Mouse (Mus musculus) lung, embryonic 15.5 days (tissue): Measurements from ENCODE around the gene Cep112. TPM values are rescaled to one million over a fixed set of nuclear protein-coding genes. Genes with fewer than 3 reads are reported as not detected.

Experiments used
- ATAC-seq: fragments of 200-750 bp; cut with Nextera tagmentation; 2 replicates; pipeline ENCODE4 v1.8.0; 2017; ENCODE audit warnings: moderate number of reproducible peaks, borderline replicate concordance; ENCODE audit not compliant: low FRiP score, low TSS enrichment; ENCODE audit errors: extremely low read depth
- H3K27ac ChIP-seq: fragments of 300-500 bp; sonication (generic); 2 replicates; pipeline ENCODE4 v1.5.1; 2015; ENCODE audit warnings: moderate library complexity, mild to moderate bottlenecking, inconsistent platforms
- H3K27me3 ChIP-seq: fragments of 300-500 bp; sonication (generic); 2 replicates; pipeline ENCODE4 v1.6.1; 2015; ENCODE audit warnings: inconsistent platforms
- H3K36me3 ChIP-seq: fragments of 300-500 bp; sonication (generic); 2 replicates; pipeline ENCODE4 v1.6.1; 2015; ENCODE audit warnings: inconsistent platforms
- H3K4me1 ChIP-seq: fragments of 300-500 bp; sonication (generic); 2 replicates; pipeline ENCODE4 v1.6.1; 2015; ENCODE audit warnings: inconsistent platforms
- H3K4me2 ChIP-seq: fragments of 300-500 bp; sonication (generic); 2 replicates; pipeline ENCODE4 v1.6.1; 2015; ENCODE audit warnings: inconsistent platforms, mild to moderate bottlenecking, moderate library complexity
- H3K4me3 ChIP-seq: fragments of 300-500 bp; sonication (generic); 2 replicates; pipeline ENCODE4 v1.5.1; 2015; ENCODE audit warnings: mild to moderate bottlenecking, inconsistent platforms
- H3K9ac ChIP-seq: fragments of 300-500 bp; sonication (generic); 2 replicates; pipeline ENCODE4 v1.6.1; 2015; ENCODE audit warnings: inconsistent platforms
- H3K9me3 ChIP-seq: fragments of 300-500 bp; sonication (generic); 2 replicates; pipeline ENCODE4 v1.6.1; 2016; ENCODE audit warnings: inconsistent platforms
- WGBS: fragments of 180-500 bp; shearing (Covaris S2); methylation state at CpG from one replicate; pipeline ENCODE4 v1.1.7; 2015; 5-methylcytosine and 5-hydroxymethylcytosine counted together
- polyA plus RNA-seq: library from polyadenylated mRNA; unstranded; fragments of >200 nt; fragmentation: Nextera tagmentation; extraction: Ambion mirVana; gene quantifications from 2 replicates; pipeline ENCODE4 v1.2.1, GENCODE M21; 2015

The Cep112 gene
- polyA plus RNA-seq, 1 experiment from 2014 or later, result 19.4 TPM

DNA sequence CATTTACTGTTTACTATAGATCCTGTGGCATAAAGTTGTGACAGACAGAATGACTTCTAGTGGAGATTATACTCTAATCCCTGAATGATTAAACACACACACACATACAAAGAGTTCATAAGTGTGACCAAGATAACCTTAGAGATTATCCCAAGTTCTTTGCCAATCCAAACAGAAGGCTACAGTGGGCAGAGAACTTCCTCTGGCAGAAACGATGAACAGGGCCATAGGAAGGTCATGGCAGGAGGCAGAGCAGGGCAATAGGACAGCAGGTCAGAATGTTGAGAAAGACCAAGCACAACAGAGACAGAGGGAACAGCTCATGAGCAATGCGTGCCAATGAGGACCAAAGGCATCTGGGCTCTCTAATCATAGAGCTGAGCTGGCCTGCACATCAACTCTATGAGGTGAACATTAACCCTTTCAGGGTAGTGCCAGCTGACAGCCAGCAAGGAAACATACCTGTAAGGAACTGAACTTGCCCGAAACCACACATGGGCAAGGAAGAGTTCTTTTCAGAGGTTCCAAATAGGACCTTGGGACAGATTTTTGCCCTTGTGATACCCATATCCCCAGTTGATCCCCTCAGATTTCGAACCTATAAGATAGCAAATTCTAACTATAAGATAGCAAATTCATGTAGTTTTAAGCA lies 403.5 kb downstream of the Cep112 start:
- no peaks in the 10 kb centered on the region for H3K9me3 ChIP-seq
- no peak for ATAC-seq
- no peaks in the 10 kb centered on the region for H3K4me1 ChIP-seq
- no peak overlapping the region for H3K4me2 ChIP-seq
- H3K36me3 ChIP-seq, result no peaks in the 10 kb centered on the region
- H3K27ac ChIP-seq, result no peak overlapping the region
- WGBS, result 65% methylated on average over 4 of the region's 4 CpGs
- H3K9ac ChIP-seq, result no peak overlapping the region
- H3K4me3 ChIP-seq, result no peak overlapping the region
- H3K27me3 ChIP-seq, result no peaks in the 10 kb centered on the region

DNA sequence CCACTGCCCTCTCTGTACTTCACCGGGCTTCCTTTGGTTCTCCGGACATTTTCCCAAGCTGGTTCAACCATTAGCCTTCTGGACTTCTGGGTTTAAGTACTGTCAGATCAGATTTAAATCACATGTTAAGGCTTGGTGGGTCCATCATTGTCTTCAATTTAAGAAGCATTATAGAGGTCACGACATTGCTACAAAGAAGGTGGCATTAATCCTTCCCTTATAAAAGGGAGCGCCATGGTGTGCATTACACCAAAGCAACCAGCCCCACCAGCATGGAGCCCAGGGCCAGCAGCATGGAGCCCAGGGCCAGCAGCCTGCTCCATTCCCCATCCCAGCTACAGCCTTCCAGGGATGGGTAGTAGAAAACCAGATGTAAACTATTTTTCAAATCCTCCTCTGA lies 411.7 kb downstream of the Cep112 start:
- Histone ChIP-seq H3K9ac (no peak overlapping the region), H3K4me2 (no peak overlapping the region), H3K4me3 (no peak overlapping the region), H3K4me1 (no peaks in the 10 kb centered on the region), H3K27ac (no peak overlapping the region), H3K36me3 (no peaks in the 10 kb centered on the region), H3K9me3 (no peaks in the 10 kb centered on the region), H3K27me3 (no peaks in the 10 kb centered on the region)
- ATAC-seq, result no peak
- WGBS, result 94% methylated on average over 4 of the region's 4 CpGs

DNA sequence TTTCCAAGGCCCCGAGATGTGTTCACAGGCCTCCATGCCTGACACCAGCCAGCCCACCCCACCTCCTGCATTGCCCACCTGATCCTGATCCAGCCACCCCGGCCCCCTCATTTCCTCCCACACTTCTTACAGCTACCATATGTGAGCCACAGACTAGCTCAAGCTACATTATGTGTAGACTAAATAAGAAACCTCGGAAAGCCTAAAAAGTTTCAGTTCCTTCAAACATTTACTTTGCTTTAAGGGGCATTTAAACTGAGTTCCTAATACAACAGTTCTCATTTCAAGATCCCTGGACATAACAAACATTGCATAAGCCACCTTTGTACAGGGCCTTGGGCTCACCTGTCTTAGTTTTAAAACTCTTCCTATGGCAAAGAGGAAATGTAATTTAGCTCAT lies 415.2 kb downstream of the Cep112 start:
- H3K27me3 ChIP-seq, result no peaks in the 10 kb centered on the region
- no peaks in the 10 kb centered on the region for H3K36me3 ChIP-seq
- no peak overlapping the region for H3K9ac ChIP-seq
- no peak for ATAC-seq
- H3K4me2 ChIP-seq, result no peak overlapping the region
- no peak overlapping the region for H3K27ac ChIP-seq
- H3K9me3 ChIP-seq, result no peaks in the 10 kb centered on the region
- no peaks in the 10 kb centered on the region for H3K4me1 ChIP-seq
- 78% methylated on average over 3 of the region's 3 CpGs for WGBS
- no peak overlapping the region for H3K4me3 ChIP-seq

DNA sequence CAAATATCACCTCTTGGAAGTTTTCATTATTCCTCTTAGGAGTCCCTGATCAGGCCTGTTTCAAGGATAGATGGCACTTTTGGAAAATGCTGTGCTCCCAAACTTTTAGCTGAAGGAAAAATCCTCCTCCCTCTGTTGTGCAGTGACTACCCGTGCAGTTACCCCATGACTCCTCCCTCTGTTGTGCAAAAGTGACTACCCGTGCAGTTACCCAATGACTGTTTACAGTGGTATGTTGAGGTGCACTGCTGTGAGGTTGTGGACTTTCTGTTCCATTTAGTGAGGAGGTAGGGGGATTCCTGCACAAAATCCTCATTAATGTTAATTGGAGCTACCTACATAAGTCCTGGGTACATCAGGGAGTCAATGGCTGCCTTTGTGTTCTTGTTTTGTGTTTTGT lies 417.8 kb downstream of the Cep112 start:
- Histone ChIP-seq H3K9me3 (no peaks in the 10 kb centered on the region), H3K4me3 (no peak overlapping the region), H3K27ac (no peak overlapping the region), H3K27me3 (no peaks in the 10 kb centered on the region), H3K4me2 (no peak overlapping the region), H3K4me1 (no peaks in the 10 kb centered on the region), H3K9ac (no peak overlapping the region), H3K36me3 (no peaks in the 10 kb centered on the region)
- ATAC-seq, result no peak
- 44% methylated on average over 2 of the region's 2 CpGs for WGBS

- Histone ChIP-seq H3K27ac (no peak overlapping the region), H3K36me3 (no peaks in the 10 kb centered on the region), H3K4me3 (no peak overlapping the region), H3K27me3 (no peaks in the 10 kb centered on the region), H3K9me3 (no peaks in the 10 kb centered on the region), H3K4me1 (no peaks in the 10 kb centered on the region), H3K9ac (no peak overlapping the region), H3K4me2 (no peak overlapping the region)
- no peak for ATAC-seq
- 37% methylated on average over 2 of the region's 2 CpGs for WGBS
Observed at GRCm38 (mm10) chr11:108845971-108846370, 421.0 kb downstream of the Cep112 start.

DNA sequence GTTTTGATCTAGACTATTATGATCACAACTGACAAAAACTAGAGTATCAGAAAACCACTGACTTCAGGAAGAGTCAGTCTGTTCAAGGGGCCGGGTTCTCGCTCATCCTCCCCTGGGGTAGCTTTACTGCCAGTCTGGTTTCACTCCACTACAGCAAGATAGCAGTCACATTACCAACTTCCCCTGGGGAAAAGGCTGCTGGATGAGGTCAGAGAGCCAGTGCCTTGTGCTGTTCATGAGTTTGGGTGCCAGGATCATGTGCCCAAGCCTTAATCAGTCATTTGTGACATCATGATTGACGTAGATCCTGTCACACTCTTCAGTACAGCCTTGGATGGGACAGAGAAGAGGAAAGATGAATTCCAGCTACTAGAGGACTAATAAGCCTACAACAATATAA lies 421.5 kb downstream of the Cep112 start:
- WGBS, result 86% methylated on average over 3 of the region's 3 CpGs
- ATAC-seq, result no peak

DNA sequence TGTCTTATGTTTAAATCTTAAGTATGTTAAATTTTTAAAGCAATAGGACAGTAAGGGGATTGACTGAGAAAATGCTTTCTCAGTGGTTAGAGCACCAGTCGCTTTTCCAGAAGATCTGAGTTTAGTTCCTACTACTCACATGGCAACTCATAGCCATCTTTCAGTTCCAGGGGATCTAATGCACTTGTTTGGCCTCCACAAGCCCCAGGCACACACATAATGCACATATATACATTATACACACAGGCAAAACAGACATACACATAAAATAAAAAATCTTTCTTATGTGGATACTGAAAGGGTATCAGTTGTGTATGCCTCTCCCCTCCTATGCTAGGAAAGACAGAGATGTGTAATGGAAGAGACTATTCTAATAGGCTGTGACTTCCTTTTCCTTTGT lies 426.8 kb downstream of the Cep112 start:
- 94% methylated on average over 1 of the region's 1 CpGs for WGBS
- no peak for ATAC-seq
- no peak overlapping the region for H3K9ac ChIP-seq

More for the DNA sequence above, 421.5 kb downstream of the Cep112 start:
- Histone ChIP-seq H3K27me3 (no peaks in the 10 kb centered on the region), H3K27ac (no peak overlapping the region), H3K4me1 (no peaks in the 10 kb centered on the region), H3K36me3 (no peaks in the 10 kb centered on the region), H3K4me3 (no peak overlapping the region), H3K9me3 (no peaks in the 10 kb centered on the region), H3K9ac (no peak overlapping the region), H3K4me2 (no peak overlapping the region)

GRCm38 (mm10) chr11:108857254-108857653 lies 432.3 kb downstream of the Cep112 start:
- Histone ChIP-seq H3K4me1 (peaks cover 19% of the 10 kb centered on the region), H3K4me3 (no peak overlapping the region), H3K27me3 (no peaks in the 10 kb centered on the region), H3K9ac (no peak overlapping the region), H3K27ac (peak overlapping the region; percentile 2; the same call in 1 of the 2 replicates), H3K9me3 (no peaks in the 10 kb centered on the region), H3K36me3 (no peaks in the 10 kb centered on the region), H3K4me2 (no peak overlapping the region)
- 26% methylated on average over 6 of the region's 6 CpGs for WGBS
- no peak for ATAC-seq

More for the DNA sequence above, 426.8 kb downstream of the Cep112 start:
- no peak overlapping the region for H3K4me2 ChIP-seq
- H3K27ac ChIP-seq, result no peak overlapping the region
- no peak overlapping the region for H3K4me3 ChIP-seq
- no peaks in the 10 kb centered on the region for H3K9me3 ChIP-seq
- no peaks in the 10 kb centered on the region for H3K36me3 ChIP-seq
- no peaks in the 10 kb centered on the region for H3K27me3 ChIP-seq
- H3K4me1 ChIP-seq, result no peaks in the 10 kb centered on the region

GRCm38 (mm10) chr11:108857678-108858338 lies 432.8 kb downstream of the Cep112 start:
- Histone ChIP-seq H3K4me2 (0 out of 2 replicates have a peak overlapping the region, but pooled peaks have one; percentile 5), H3K27me3 (no peaks in the 10 kb centered on the region), H3K4me1 (peaks cover 19% of the 10 kb centered on the region), H3K27ac (no peak overlapping the region), H3K9me3 (no peaks in the 10 kb centered on the region), H3K36me3 (no peaks in the 10 kb centered on the region), H3K4me3 (no peak overlapping the region), H3K9ac (no peak overlapping the region)
- WGBS, result 13% methylated on average over 7 of the region's 7 CpGs
- peak; percentile 82 for ATAC-seq

- H3K4me2 ChIP-seq, result 0 out of 2 replicates have a peak overlapping the region, but pooled peaks have one; percentile 5
- 47% methylated on average over 3 of the region's 3 CpGs for WGBS
- peak; percentile 59; the same call in 1 of the 2 replicates for ATAC-seq
- peaks cover 19% of the 10 kb centered on the region for H3K4me1 ChIP-seq
- H3K9me3 ChIP-seq, result no peaks in the 10 kb centered on the region
- H3K4me3 ChIP-seq, result no peak overlapping the region
- no peaks in the 10 kb centered on the region for H3K36me3 ChIP-seq
- H3K27ac ChIP-seq, result no peak overlapping the region
- H3K27me3 ChIP-seq, result no peaks in the 10 kb centered on the region
- no peak overlapping the region for H3K9ac ChIP-seq
Observed at GRCm38 (mm10) chr11:108858339-108858804, 433.4 kb downstream of the Cep112 start.

DNA sequence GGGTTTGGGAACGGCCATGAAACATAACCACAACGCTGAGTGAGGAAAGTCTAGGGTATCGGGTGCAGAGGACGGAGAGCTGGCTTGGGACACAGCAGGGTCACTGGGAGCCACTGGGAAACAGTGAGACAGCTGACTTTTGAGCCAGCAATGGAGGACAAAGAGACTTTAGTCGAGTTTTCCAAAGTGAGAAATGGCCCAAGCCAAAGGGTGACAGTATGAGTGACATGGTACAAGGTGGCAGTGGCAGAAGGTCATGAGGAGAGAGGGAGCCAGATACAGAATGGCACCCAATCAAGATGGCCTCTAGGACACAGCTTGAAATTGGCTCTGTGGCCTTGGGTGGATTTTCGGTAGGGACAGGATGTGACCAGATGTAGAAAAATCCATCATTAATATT lies 433.9 kb downstream of the Cep112 start:
- no peaks in the 10 kb centered on the region for H3K27me3 ChIP-seq
- 86% methylated on average over 6 of the region's 6 CpGs for WGBS
- no peaks in the 10 kb centered on the region for H3K36me3 ChIP-seq
- H3K4me3 ChIP-seq, result no peak overlapping the region
- H3K4me2 ChIP-seq, result no peak overlapping the region
- no peak overlapping the region for H3K9ac ChIP-seq
- H3K27ac ChIP-seq, result no peak overlapping the region
- H3K4me1 ChIP-seq, result peaks cover 19% of the 10 kb centered on the region
- no peak for ATAC-seq
- H3K9me3 ChIP-seq, result no peaks in the 10 kb centered on the region

GRCm38 (mm10) chr11:108862360-108862759 lies 437.4 kb downstream of the Cep112 start:
- no peaks in the 10 kb centered on the region for H3K36me3 ChIP-seq
- ATAC-seq, result no peak
- no peaks in the 10 kb centered on the region for H3K27me3 ChIP-seq
- no peaks in the 10 kb centered on the region for H3K9me3 ChIP-seq
- H3K4me2 ChIP-seq, result no peak overlapping the region
- H3K9ac ChIP-seq, result no peak overlapping the region
- H3K4me3 ChIP-seq, result no peak overlapping the region
- H3K4me1 ChIP-seq, result peaks cover 20% of the 10 kb centered on the region
- H3K27ac ChIP-seq, result no peak overlapping the region
- whole genome bisulfite sequencing, result 78% methylated on average over 6 of the region's 6 CpGs
